Mouse (Mus musculus): ENCODE data around the gene Melk.

Melk gene

DNA sequence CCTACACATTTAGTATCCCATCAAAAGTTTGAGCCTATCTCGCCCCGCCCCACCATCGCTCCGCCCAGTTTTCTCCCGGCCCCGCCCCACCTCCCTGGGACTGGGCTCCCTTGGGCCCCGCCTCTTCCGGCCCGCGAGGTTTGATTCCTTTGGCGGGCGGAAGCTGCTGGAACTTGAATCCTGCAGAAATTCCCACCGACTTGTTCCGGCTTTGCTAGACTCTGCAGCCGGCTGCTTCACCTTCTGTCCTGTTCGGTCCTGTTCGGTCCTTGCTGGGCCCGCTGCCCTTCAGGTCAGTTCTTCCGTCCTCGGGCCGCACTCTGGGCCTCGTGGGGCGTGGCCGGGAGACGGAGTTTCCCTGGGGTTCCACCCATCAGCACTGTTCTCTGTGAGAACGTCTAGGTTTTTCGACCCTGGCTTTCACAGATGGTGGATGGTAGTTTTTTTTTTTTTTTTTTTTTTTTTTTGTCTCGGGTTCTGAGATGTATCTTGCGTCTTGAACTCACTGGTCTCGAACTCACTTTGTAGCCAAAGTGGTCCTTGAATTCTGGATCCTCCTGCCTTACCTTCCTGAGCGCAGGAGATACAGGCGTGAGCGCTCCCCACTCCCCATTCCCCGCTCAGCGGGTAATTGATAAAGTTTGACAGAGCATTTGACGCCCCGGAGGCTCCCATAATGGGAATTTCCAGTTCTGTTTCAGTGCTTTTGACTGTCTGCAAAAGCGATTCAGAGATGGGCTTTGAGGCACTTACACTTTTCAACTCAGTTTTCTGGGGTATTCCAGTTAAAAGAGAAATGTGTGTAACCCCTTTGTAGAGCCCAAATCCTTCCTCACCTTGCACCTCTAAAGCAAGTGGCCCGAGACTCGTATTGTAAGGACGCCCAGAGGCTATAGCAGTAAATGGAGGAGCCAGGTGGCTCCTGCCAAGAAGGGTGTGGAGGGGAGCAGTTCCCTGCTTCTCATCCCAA, at the start of gene Melk:
Gene Melk, plus strand, starts transcription at position 96 of the 970 bp plus-strand sequence.
- no peak for DNase-seq (ENCODE audit: low spot score)

DNA sequence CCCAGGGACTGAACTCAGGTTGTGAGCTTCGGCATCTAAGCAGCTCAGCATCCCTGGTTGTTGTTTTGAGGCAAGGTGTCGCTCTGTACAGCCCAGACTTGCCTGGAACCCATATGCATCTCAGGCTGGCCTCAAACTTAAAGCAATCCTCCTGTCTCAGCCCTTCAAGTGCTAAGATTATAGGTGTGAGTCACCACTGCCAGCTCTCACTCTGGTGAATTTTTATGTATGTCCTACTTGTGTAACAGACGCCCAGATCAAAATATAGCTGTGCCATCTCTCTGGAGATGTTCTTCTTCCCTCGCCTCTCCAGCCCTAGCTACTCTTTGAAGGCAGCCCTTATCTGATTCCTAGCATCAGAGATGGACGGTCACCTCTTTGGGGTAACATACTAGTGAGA, 49.2 kb upstream of the Melk start:
- DNase-seq (ENCODE audit: low spot score), result no peak

DNA sequence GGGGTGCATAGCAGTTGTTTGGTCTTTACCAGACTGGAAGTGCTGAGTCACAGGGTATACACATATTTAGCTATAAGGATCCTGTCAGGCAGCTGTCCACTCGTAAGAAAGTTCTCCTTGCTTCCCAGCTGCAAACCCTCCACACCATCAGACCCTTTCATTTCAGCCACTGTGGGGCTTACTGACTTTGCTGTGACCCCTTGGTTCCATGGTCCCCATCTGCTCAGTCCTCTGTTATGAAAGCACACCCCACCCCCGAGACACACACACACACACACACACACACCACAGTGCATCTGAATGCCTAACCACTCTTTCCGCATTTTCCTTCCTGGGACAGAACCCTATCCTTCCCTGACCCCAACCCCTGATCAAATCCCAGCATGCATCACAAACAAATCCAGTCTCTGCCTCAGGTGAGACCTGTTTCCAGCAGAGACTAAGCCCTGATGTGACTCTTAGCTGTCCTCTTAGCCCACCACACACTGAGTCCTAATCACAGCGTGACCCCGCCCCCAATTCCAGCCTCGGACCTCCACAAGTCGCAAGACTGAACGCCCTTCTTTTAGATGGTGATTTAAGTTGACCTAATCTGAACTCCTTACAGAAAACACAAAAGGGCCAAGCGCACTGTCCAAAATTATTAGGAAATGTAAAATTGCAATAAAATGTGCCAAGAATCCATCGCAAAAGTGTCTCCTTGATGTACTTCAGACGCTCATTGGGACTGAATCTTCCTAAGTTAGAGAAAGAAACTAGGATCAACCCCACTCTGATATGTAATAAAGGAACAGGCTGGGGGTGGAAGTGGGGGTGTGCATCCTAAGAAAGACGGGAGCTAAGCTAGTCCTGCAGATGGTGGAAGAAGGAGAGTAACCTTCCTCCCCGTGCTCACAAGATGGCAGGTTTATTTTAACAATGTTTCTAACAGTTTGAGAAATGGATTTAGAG, 48.4 kb upstream of the Melk start:
- DNase-seq (ENCODE audit: low spot score), result peak; percentile 38

DNA sequence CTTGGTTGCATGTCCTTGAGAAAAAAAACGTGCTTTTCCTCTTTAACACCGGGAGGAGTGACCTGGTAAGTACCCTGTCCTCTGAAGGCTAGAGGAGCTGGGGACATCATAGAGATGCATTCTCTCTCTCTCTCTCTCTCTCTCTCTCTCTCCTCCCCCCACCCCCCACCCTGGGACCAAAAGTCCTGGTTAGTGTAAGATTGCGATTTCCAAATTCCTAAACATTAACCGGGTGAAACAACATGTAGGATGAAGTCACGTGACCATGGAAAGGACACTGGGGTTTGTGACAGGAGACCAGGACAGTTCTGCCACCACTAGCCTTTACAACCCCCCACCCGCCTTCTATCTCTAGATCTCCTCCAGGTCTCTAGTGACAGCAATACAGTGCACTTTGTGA, 47.5 kb upstream of the Melk start:
- no peak for DNase-seq (ENCODE audit: low spot score)

DNA sequence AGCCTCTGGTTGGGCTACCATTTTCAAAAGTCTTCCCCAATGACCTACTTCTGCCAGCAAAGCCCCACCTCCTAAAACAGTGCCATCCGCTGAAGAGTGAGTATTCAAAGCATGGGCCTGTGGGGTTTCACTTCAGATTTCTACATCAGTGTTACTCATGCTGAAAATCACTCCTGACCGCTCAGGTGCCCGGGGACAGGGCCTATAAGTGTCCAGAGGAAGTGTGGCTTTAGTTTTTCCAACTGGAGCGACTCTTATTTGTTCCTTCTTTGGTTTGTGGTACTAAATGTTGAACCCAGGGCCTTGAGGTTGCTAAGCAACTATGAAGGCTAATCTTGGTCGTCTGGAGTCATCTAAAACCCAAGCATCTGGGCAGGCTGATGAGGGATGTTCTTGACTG, 46.1 kb upstream of the Melk start:
- DNase-seq (ENCODE audit: low spot score), result no peak

DNA sequence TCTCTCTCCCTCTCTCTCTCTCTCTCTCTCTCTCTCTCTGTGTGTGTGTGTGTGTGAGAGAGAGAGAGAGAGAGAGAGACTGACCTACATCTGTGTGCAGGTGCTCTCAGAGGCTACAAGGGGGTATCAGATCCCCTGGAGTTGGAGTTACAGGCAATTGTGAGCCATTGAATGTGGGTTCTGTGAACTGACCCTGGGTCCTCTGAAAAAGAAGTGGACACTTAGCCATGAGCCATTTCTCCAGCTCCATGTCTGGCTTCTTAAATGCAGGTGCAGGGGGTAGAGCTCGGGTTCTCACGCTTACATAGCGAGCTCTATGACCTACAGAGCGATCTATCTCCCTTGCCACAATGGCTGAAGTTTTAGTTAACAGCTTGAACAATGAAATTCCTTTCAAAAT, 41.5 kb upstream of the Melk start:
- no peak for DNase-seq (ENCODE audit: low spot score)

DNA sequence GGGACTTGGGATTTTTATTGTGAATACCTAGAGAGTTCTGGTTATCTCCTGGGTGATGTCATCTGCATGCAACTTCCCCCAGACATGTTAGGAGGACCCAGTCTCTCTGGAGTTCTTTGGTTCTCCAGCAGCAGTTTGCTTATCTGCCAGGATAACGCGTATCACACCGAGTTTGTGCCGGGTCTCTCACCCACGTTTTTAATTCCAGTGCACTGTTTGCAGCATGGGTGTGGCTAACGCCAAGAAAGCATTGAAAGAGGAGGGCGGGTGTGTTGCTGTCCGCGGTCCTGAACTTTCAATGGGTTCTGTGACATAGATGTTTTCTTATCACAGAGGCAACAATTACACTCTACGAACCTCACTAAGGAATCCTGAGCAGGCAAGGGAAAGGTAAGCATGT, 40.4 kb upstream of the Melk start:
- no peak for DNase-seq (ENCODE audit: low spot score)

DNA sequence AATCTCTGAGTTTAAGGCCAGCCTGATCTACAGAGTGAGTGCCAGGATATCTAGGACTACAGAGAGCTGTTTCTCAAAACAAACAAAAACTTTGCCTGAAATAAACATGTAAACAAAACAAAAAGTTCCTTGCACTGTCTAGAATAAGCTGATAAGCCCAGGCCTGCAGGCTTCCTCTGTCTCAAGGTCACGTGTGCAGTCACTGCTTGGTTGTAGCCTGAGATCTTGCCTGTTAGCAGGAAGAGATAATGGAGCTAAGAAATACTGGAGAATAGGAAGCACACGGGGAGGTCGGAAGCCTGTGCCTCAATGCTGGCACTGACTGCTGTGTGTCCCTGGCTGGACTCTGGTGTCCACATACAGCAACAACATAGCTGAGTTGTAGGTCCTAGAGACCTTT, 35.2 kb upstream of the Melk start:
- no peak for DNase-seq (ENCODE audit: low spot score)

DNA sequence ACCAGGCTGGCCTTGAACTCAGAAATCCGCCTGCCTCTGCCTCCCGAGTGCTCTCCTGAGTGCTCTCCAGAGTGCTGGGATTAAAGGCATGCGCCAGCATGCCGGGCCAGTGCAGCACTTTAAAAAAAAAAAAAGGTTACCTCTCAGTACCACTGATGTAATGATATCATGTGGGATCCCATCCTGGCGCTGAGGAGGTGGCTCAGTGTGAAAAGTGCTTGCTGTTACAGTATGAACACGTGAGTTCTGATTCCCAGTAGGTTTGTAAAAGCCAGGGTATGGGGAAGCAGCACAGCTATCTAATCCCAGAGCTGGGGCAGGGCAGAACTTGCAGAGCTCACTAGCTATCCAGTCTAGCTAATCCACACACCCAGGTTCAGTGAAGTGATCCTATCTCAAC, 33.2 kb upstream of the Melk start:
- DNase-seq (ENCODE audit: low spot score), result no peak

DNA sequence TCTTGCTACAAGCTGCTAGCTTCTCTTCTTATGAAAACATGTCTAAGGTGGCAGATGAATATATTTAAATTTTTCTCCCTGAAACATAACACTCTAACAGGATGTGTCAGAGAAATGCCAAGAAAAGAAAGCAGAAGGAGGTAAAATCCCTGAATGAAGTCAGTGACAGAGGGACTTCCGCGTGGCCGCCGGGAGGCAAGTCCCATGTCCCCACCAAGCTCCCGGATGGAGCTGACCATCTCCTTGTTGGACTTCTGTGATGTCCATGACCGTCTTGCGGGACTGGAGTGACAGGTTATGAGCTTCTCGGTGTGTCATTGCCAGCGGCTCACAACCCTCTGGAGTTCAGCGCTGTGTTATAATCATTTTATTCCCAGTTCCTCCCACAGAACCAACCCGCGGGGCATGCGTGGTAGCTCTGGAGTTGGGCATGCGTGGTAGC, 31.3 kb upstream of the Melk start:
- no peak for DNase-seq (ENCODE audit: low spot score)

DNA sequence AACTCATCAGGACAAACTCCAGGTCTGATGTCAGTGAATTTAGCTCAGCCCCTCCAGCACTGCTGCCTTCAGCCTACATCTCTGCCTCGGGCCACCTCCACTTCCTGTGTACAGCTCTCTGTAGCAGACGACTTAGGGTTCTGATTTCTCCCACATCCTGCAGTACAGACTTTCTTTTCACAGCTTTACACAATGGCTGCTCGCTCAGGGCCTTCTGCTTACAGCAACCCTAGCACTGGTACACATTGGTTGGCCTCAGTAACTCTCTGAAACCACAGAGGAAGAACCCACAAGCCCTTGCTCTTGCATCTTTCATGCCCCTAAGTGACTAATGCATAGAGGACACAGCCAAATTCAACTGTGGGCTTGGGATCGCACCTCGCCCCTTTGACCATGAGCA, 29.5 kb upstream of the Melk start:
- DNase-seq (ENCODE audit: low spot score), result no peak

DNA sequence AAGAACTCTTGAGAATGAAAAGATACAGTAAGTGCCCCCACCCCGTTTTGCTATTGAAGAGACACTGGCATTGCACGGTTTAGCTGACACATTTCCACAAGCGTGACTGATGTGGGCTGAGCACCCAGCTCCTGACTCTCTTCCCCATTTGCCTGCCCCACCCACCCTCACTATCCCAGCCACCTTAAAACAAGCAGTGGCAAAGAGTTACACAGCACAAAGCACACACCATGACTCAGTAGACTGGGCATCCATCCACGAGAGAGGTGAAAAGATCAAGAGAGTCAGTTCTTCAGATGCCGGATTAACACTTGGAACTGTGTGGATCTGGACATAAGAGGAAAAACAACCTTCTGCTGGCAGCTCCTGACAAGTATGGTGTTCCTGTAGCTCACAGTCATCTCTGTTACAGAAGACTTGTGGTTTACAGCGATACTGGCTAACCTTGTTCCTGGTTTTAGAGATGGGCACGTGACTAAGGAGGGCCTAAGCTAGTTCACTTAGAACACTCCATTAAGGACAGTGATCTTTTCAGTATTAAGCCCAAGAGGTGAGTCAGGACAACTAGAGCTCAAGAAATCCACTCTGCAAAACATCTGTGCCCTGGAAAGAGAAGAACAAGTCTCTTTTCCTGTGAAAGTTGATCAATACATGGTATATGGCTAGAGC, 18.9 kb upstream of the Melk start:
- no peak for DNase-seq (ENCODE audit: low spot score)

DNA sequence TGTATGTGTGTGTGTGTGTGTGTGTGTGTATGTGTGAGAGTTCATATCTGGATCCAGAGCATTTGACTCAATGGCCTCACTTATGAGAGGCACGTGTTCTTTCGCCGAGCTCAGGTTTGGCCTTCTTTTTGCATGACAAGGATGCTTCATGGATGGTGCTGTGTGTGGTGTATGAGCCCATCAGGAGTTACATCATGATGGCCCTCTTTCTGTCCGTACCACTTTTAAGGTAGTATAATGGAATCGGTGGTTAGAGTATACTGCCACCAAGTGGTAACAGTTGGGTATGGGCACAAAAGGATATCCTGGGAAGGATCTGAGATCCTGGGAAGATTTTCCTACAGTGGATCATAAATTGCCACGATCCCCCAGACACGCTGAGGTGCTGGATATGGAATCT, 8.1 kb upstream of the Melk start:
- peak; percentile 55 for DNase-seq (ENCODE audit: low spot score)

DNA sequence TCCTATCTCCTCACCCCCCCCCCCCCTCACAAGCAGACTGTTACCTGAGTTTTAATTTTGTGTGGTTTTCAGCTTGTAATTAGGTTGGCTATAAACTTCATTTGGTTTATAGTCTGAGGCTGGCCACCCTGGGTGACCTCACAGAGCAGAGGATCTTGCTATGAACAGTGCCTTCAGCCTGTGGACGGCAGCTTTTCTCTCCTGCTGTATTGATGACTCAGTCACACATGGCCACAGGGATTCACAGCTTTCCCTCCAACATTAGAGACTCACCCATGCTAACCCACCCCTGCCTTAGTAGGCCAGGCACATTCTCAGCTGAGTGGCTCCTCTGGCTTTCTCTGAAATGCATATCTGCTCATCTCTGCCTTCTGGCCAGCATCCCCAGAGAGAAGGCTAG, 4.8 kb upstream of the Melk start:
- DNase-seq (ENCODE audit: low spot score), result no peak

DNA sequence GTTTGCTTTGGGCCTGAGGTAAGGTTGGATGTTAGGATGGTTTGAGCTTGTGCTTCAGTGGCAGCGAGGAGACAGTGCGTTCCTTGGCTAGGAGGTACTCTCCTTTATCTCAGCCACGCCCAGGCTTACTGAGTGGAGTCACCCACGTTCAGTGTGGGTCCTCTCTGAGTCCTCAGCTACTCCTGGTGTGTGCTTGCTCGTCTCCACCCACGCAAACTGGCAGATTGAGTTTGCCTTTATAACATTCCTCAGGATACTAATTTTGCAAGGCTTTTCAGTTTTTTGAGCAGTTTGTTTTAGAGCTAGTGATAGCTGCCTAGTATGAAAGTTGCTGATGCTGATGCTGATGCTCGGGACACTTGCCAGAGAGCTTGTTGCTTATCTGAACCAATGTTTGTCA, 5.9 kb downstream of the Melk start:
- DNase-seq (ENCODE audit: low spot score), result peak; percentile 37

DNA sequence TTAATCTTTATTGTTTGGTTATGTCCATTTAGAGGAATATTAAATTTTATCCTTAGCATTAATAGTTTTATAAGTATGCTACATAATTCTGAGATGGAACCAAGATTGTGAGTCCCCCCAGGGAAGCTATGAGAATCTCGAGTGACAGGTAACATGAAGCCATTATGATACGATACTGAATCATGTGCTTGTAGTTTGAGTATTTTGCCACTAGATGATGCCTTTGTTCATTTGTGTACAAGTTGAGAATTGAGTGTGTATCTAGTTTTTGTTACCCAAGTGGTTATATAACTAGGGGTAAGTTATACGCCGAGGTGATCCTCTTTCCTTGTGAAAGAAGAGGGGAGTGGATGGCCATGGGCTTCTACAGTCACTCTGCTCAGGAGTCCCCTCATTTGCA, 9.8 kb downstream of the Melk start:
- DNase-seq (ENCODE audit: low spot score), result no peak

DNA sequence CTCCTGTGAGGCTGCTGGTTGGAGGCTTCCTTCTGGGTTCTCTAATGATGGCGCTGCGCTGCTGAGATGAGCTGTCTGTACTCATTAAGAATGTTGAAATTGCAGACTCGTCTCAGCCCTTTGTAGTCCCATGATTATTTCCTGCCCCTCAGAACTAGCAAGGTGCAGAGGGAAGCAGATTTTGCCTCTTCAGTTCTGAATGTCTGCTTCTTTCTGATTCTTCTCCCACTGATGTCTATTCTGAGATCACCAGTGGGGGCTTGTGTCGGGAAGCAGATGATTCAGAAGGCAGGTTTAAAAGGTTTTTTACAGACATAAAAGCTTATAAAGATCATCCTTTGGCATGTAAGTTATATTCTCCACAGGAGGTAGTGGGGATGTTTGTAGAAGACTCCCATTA, 10.2 kb downstream of the Melk start:
- no peak for DNase-seq (ENCODE audit: low spot score)

DNA sequence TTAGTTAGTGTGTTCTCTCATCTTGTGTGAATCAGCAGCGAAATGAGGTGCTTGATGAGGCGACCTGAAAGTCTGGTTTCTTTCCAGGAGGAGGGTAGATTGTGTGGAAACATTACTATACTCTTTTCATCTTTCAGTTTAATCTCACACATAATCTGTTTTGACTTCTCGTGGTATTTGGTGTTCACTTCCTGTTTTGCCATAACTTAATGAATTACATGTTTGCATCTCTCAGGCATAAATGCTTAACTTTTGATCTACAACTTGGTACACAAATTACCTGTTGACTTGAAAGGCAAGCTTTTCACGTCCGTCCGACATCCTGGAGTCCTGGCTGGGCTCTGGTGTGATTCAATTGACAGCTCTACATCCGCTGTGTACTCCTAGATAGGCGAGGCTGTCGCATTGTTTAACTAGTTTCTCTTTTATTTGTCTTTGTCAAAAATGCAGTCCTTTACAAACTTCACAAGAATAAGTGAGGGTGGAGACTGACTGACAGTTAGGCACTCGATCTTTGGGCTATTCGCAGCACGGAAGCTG, 15.7 kb downstream of the Melk start:
- no peak for DNase-seq (ENCODE audit: low spot score)

DNA sequence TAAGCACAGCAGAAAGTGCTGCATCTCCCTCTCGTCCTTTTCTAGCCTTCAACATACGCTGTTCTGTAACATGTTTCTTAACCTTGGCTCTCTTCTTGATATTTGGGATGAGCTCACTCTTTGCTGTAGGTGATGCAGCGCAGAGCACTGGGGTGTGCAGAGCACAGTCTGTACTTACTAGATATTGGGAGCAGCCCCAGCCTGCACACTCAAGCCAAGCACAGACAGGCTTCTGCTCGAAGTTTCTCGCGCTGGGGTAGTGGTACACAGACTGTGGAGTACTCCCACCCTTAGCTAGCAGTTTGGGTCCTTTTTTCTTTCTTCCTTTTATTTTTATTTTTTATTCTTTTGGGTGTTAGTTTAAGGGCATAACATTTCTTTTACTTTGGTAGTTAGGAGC, 19.8 kb downstream of the Melk start:
- DNase-seq (ENCODE audit: low spot score), result no peak

DNA sequence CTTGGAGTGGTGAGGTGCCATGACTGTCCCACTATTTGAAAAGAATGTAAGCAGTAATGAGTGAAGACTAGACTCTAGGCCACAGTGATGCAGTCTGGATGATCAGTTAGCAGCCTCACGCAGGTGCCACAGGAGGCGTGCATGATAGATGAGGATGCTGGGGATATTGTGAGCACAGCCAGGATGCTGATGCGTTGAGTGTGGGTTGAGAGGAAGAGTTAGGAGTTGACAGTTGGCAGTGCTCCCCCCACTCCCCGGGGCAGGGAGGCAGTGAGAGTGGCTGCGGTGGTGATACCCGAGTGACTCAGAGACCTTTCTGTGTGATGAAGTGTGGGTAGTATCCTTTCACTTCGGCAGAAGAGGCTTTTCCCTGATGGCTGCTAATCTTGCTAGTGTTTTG, 21.4 kb downstream of the Melk start:
- no peak for DNase-seq (ENCODE audit: low spot score)

DNA sequence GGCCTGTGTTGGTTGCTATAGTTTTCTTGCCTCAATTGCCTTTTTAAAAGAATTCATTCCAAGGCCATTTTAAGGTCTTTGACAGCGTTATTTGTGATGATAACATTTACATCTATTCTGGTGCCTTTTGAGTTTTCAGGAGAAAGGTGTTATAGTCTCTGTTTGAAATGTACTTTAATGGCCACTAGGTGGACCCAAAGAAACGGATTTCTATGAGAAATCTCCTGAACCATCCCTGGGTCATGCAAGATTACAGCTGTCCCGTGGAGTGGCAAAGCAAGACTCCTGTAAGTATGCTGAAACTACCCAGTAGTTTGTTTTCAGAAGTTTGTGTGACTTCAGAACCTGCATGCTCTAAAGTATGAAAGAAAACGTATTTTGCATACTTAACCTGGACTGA, 24.8 kb downstream of the Melk start:
- DNase-seq (ENCODE audit: low spot score), result no peak

DNA sequence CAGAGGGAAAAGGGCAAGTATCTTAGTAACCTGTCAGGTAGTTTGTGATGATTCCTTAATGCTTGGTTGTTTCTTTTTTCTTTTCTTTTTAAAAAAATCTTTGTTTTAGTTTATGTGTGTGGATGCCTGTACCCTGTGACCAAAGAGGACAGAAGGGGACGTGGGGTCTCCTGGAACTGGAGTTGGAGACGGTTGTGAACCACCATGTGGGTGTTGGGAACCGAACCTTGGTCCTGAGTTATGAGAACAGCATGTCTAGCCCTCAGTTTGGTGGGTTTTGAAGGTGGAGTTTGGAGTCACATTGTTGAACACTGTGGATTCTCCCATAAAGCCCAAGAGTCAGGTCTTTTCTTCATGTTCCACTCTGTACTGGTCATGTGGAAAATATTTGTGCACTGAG, 26.0 kb downstream of the Melk start:
- no peak for DNase-seq (ENCODE audit: low spot score)

All from left cerebral cortex, adult 11 months (tissue).